Mouse (Mus musculus) heart, postnatal 0 days (tissue): ENCODE data around the gene Aspa.

ENCODE experiments used
- CTCF ChIP-seq: IDR thresholded peaks from 2 replicates; pipeline ENCODE4 v1.5.1; 2016; ENCODE audit warnings: antibody characterized with exemption, control low read depth, low read depth
- EP300 ChIP-seq: IDR thresholded peaks from 2 replicates; pipeline ENCODE4 v1.6.1; 2016; ENCODE audit warnings: antibody characterized with exemption, low read depth

GRCm38 (mm10) chr11:73280710-73281109 lies 48.7 kb downstream of the Aspa start:
- no peak for TF ChIP-seq EP300
- no peak for TF ChIP-seq CTCF
